Mouse (Mus musculus): ENCODE measurements around the gene Plxdc2.

DNA sequence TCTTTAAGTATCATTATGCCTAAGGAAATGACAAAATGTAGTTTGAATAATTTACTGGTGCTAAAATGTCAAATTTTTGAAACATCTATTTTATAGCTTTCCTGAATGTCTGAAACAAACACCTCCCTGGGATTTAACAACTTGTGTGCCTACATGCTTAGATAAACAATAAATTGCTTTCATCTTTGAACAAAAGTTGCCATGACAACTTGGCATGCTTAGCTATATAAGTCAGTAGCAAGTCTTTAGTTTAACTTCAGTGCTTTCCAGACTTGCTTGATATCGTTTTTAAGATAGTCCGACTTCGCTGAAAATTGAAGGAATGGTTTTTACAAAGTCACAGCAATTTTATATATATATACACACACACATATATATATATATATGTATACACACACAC, 189.1 kb downstream of the Plxdc2 start:
- TF ChIP-seq CTCF (IDR thresholded peaks at IDR 0.05; ENCODE audit: control insufficient read depth, insufficient read depth, insufficient read length) (no peak), MAX (IDR thresholded peaks at IDR 0.05) (no peak), USF1 (IDR thresholded peaks at IDR 0.05; ENCODE audit: low read depth) (no peak), CEBPB (IDR thresholded peaks at IDR 0.05; ENCODE audit: low read depth) (no peak), MYOG (IDR thresholded peaks at IDR 0.05; ENCODE audit: control insufficient read depth, extremely low read depth, insufficient read length) (no peak)
